Mouse (Mus musculus) hindbrain, postnatal 0 days (tissue): ENCODE measurements at regions not wholly inside any gene's neighbourhood (a gene's known extent, or its start where the extent isn't known, plus 50 kb on each side); places are given as distances from the start of the nearest gene placed in this dataset.
"Not testable (repeated sequence)": the region's sequence is repeated elsewhere in the genome, so short reads cannot be mapped to it uniquely, and the experiment has no call there.

Experiments used
- ATAC-seq: fragments of 200-750 bp; cut with Nextera tagmentation; 2 replicates; pipeline ENCODE4 v1.8.0; 2017; ENCODE audit warnings: mild to moderate bottlenecking, moderate TSS enrichment, moderate library complexity
- DNase-seq: peaks from one replicate; pipeline ENCODE4 v3.0.0-alpha.2; 2015; ENCODE audit warnings: low spot score
- H3K27ac ChIP-seq: fragments of 300-500 bp; sonication (generic); 2 replicates; pipeline ENCODE4 v1.5.1; 2014; ENCODE audit warnings: mild to moderate bottlenecking
- H3K27me3 ChIP-seq: fragments of 300-500 bp; sonication (generic); 2 replicates; pipeline ENCODE4 v1.6.1; 2014; ENCODE audit warnings: low read length, mixed read lengths; ENCODE audit not compliant: insufficient read depth
- H3K36me3 ChIP-seq: fragments of 300-500 bp; sonication (generic); 2 replicates; pipeline ENCODE4 v1.6.1; 2014; ENCODE audit warnings: low read length, mixed read lengths; ENCODE audit not compliant: insufficient read depth
- H3K4me1 ChIP-seq: fragments of 300-500 bp; sonication (generic); 2 replicates; pipeline ENCODE4 v1.6.1; 2014; ENCODE audit warnings: antibody characterized with exemption, low read length, mixed read lengths; ENCODE audit not compliant: insufficient read depth
- H3K4me2 ChIP-seq: fragments of 300-500 bp; sonication (generic); 2 replicates; pipeline ENCODE4 v1.6.1; 2014; ENCODE audit warnings: low read depth, mild to moderate bottlenecking, low read length, moderate library complexity, mixed read lengths
- H3K4me3 ChIP-seq: fragments of 300-500 bp; sonication (generic); 2 replicates; pipeline ENCODE4 v1.5.1; 2014; ENCODE audit warnings: low read length
- H3K9ac ChIP-seq: fragments of 300-500 bp; sonication (generic); replicated peaks from 2 replicates; pipeline ENCODE4 v1.6.1; 2014; ENCODE audit warnings: mild to moderate bottlenecking, low read length, moderate library complexity, mixed read lengths
- H3K9me3 ChIP-seq: fragments of 300-500 bp; sonication (generic); 2 replicates; pipeline ENCODE4 v1.6.1; 2016; ENCODE audit warnings: low read length, mixed read lengths
- CTCF ChIP-seq: IDR thresholded peaks from 2 replicates; pipeline ENCODE4 v1.5.1; 2016; ENCODE audit warnings: antibody characterized with exemption, control low read depth, low read depth
- WGBS: fragments of 180-500 bp; shearing (Covaris S2); extraction: QIAGEN DNeasy Blood & Tissue Kit; methylation state at CpG from one replicate; pipeline ENCODE4 v1.1.7; 2014; 5-methylcytosine and 5-hydroxymethylcytosine counted together

- Histone ChIP-seq H3K4me2 (no peak overlapping the region), H3K9ac (no peak overlapping the region), H3K4me1 (no peaks in the 10 kb centered on the region), H3K4me3 (no peak overlapping the region), H3K9me3 (no peaks in the 10 kb centered on the region), H3K27ac (no peak overlapping the region), H3K27me3 (no peaks in the 10 kb centered on the region), H3K36me3 (no peaks in the 10 kb centered on the region)
- no peak for TF ChIP-seq CTCF
- DNase-seq (no peak), ATAC-seq (no peak)
- WGBS, result 66% methylated on average over 12 of the region's 12 CpGs
Measured at GRCm38 (mm10) chr2:17946047-17946446, 50.7 kb downstream of the H2al2a start.

DNA sequence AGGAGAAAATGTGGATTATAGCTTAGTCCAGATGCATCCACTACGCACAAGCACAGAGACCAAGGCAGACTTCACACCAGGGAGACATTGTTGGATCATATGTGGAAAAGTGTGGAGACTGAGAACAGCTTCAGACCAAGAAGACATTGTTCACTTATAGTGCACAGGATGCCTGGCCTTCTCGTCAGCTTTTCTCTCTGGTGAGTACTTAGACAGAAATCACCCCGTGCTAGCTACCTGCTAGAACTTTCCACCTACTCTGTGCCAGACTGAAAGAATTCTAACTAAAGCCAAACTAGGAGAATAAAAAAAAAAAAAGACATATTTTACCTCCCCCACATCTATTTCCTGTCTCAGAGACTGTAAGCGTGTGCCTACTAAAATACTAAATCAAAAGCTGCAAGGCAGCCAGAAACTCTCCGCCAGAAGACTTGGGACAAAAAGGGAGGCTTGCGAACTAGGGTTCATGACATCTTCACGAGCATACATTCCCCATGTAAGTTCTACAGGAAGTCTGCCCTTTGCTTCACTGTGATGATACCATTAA lies 51.3 kb downstream of the H2al2a start:
- Histone ChIP-seq H3K9me3 (no peaks in the 10 kb centered on the region), H3K27ac (no peak overlapping the region), H3K36me3 (no peaks in the 10 kb centered on the region), H3K4me2 (no peak overlapping the region), H3K27me3 (no peaks in the 10 kb centered on the region), H3K4me3 (no peak overlapping the region), H3K9ac (no peak overlapping the region), H3K4me1 (no peaks in the 10 kb centered on the region)
- TF ChIP-seq CTCF, result no peak
- ATAC-seq (no peak), DNase-seq (no peak)
- WGBS, result 83% methylated on average over 7 of the region's 7 CpGs

GRCm38 (mm10) chr2:17943506-17943905 lies 53.3 kb downstream of the H2al2a start:
- H3K4me1 ChIP-seq, result no peaks in the 10 kb centered on the region
- TF ChIP-seq CTCF, result no peak

DNA sequence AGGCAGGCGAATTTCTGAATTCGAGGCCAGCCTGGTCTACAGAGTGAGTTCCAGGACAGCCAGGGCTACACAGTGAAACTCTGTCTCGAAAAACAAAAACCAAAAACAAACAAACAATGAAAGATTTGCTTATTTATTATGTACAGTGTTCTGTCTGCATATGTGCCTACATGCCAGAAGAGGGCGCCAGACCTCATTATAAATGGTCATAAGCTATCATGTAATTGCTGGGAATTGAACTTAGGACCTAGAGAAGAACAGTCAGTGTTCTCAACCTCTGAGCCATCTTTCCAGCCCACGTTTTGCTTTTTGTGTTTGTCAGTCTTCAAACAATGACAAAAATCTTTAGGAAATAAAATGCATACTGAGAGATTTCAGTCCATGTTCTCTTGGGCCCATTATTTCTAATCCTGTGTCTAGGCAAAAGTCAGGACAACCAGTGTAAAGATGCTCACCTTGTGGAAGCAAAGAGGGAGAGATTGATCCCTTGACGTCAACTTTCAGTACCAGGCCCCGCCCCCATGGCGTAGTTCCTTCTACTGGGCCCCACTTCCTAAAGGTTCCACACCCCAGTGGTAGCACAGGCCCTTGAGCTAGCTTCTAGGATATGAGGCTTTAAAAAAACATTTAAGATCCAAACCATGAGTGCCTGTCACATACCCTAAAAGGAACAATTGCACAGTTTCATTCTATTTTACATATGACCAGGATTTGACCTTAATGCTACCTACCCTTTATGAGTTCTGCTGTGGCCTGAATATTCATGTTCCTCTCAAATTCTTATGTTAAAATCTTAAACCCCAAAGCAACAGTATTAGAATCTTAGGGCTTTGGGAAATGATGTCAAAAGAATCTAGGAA lies 54.0 kb downstream of the H2al2a start:
- 82% methylated on average over 8 of the region's 8 CpGs for WGBS
- Histone ChIP-seq H3K27me3 (no peaks in the 10 kb centered on the region), H3K9me3 (no peaks in the 10 kb centered on the region), H3K4me3 (no peak overlapping the region), H3K4me2 (no peak overlapping the region), H3K9ac (no peak overlapping the region), H3K36me3 (no peaks in the 10 kb centered on the region), H3K4me1 (no peaks in the 10 kb centered on the region), H3K27ac (no peak overlapping the region)
- ATAC-seq (no peak), DNase-seq (peak; percentile 33)
- peak; percentile 53 for TF ChIP-seq CTCF

More at GRCm38 (mm10) chr2:17943506-17943905, 53.3 kb downstream of the H2al2a start:
- DNase-seq (no peak), ATAC-seq (no peak)
- WGBS, result 96% methylated on average over 11 of the region's 11 CpGs
- Histone ChIP-seq H3K4me3 (no peak overlapping the region), H3K27ac (no peak overlapping the region), H3K9me3 (no peaks in the 10 kb centered on the region), H3K9ac (no peak overlapping the region), H3K36me3 (no peaks in the 10 kb centered on the region), H3K27me3 (no peaks in the 10 kb centered on the region), H3K4me2 (no peak overlapping the region)

DNA sequence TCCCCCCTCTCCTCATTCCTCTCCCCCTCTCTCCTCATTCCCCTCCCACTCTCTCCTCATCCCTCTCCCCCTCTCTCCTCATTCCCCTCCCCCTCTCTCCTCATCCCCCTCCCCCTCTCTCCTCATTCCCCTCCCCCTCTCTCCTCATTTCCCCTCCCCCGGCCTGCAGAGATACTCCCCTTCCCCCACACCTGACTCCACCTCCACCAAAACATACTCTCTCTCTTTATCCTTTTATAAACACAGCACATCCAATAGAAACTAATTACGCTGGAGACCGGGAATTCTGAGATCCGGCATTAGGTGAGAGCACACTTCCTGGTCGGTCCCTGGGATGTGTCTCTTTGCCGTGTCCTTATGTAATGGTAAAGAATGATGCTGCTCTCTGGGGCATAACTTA lies 54.8 kb downstream of the H2al2a start:
- no peak overlapping the region for H3K9ac ChIP-seq
- 94% methylated on average over 6 of the region's 6 CpGs for WGBS
- H3K4me1 ChIP-seq, result no peaks in the 10 kb centered on the region
- DNase-seq, result no peak
- no peak overlapping the region for H3K27ac ChIP-seq
- H3K9me3 ChIP-seq, result no peaks in the 10 kb centered on the region
- no peak for TF ChIP-seq CTCF
- no peak overlapping the region for H3K4me2 ChIP-seq
- H3K36me3 ChIP-seq, result no peaks in the 10 kb centered on the region
- H3K4me3 ChIP-seq, result no peak overlapping the region
- ATAC-seq, result no peak
- no peaks in the 10 kb centered on the region for H3K27me3 ChIP-seq

DNA sequence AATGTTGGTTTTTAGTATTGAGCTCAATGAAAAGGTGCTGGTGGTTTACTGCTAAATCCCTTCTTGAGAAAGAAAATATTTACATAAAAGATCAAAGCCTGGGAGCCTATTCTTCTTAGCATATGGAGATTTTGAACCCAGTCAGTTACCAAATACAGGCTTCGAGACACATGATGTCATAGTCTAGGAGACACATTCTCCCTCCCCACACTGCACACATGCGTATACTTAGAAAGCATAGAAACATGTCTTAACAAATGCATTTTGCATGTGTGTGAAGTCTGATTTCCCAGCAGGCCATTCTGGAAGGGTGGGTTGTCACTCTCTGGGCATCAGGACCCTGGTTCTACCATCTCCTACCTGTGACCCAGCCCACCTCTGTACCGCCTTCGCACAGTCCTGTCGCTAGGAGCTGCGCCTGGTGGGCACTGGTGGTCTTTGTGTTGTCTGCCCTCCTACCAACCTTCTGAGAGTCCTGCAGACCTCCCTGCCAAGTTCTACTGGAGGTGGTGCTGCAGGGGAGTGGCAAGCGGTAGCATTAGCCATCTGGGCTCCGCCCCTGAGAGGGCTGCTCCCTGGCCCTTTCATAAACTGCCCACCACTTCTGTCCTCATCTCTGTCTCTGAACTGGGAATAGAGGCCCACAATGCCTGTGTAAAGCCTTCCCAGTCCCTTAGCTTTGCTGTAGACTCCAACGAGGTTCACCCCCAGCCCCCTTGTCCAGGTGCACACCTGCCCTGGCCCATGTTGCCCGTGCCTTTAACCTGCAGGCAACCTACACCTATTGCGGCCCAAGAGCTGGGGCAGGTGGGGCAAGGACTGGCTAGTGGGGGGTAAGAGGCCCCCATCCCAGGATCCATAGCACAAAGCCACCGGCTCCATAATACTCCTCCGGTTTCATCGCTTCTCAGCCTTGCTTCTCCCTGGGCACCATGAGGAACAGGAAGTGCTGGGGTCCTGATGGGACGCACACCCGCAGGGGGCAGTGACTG lies 56.6 kb downstream of the H2al2a start:
- not testable (repeated sequence) for H3K9ac ChIP-seq, H3K36me3 ChIP-seq, H3K4me1 ChIP-seq, H3K27ac ChIP-seq, H3K4me2 ChIP-seq, DNase-seq, H3K9me3 ChIP-seq, H3K4me3 ChIP-seq, H3K27me3 ChIP-seq
- ATAC-seq, result 0 out of 2 replicates have a peak, but pooled peaks have one; percentile 12
- WGBS, result 72% methylated on average over 13 of the region's 16 CpGs
